Mouse (Mus musculus) intestine, embryonic 14.5 days (tissue): ENCODE results near the gene Spast. TPM values are rescaled to one million over a fixed set of nuclear protein-coding genes. Genes with fewer than 3 reads are reported as not detected.
"Not testable (repeated sequence)": the region's sequence is repeated elsewhere in the genome, so short reads cannot be mapped to it uniquely, and the experiment has no call there.

Experiments
- ATAC-seq: fragments of 200-750 bp; cut with Nextera tagmentation; replicated peaks from 2 replicates; pipeline ENCODE4 v1.8.0; 2017; ENCODE audit warnings: low read depth, moderate number of reproducible peaks, moderate TSS enrichment, moderate library complexity; ENCODE audit not compliant: low FRiP score, low TSS enrichment
- DNase-seq: peaks from one replicate; pipeline ENCODE4 v3.0.0-alpha.2; 2018; ENCODE audit warnings: low spot score
- H3K27ac ChIP-seq: fragments of 300-500 bp; sonication (generic); 2 replicates; pipeline ENCODE4 v1.5.1; 2014; ENCODE audit warnings: low read depth, mild to moderate bottlenecking, control low read depth
- H3K27me3 ChIP-seq: fragments of 300-500 bp; sonication (generic); replicated peaks from 2 replicates; pipeline ENCODE4 v1.6.1; 2014; ENCODE audit warnings: low read length, control low read depth; ENCODE audit not compliant: control insufficient read depth, insufficient read depth
- H3K36me3 ChIP-seq: fragments of 300-500 bp; sonication (generic); 2 replicates; pipeline ENCODE4 v1.6.1; 2014; ENCODE audit warnings: low read length, control low read depth; ENCODE audit not compliant: control insufficient read depth, insufficient read depth
- H3K4me1 ChIP-seq: fragments of 300-500 bp; sonication (generic); replicated peaks from 2 replicates; pipeline ENCODE4 v1.6.1; 2014; ENCODE audit warnings: low read length, control low read depth, mixed read lengths; ENCODE audit not compliant: control insufficient read depth, insufficient read depth
- H3K4me2 ChIP-seq: fragments of 300-500 bp; sonication (generic); 2 replicates; pipeline ENCODE4 v1.6.1; 2014; ENCODE audit warnings: low read length
- H3K4me3 ChIP-seq: fragments of 300-500 bp; sonication (generic); 2 replicates; pipeline ENCODE4 v1.5.1; 2014; ENCODE audit warnings: low read depth, low read length, control low read depth, mixed read lengths
- H3K9ac ChIP-seq: fragments of 300-500 bp; sonication (generic); 2 replicates; pipeline ENCODE4 v1.6.1; 2014; ENCODE audit warnings: mild to moderate bottlenecking, low read length
- H3K9me3 ChIP-seq: fragments of 300-500 bp; sonication (generic); 2 replicates; pipeline ENCODE4 v1.6.1; 2016; ENCODE audit warnings: low read length, control low read depth; ENCODE audit not compliant: control insufficient read depth
- WGBS: fragments of 180-500 bp; shearing (Covaris S2); extraction: QIAGEN DNeasy Blood & Tissue Kit; methylation state at CpG from one replicate; pipeline ENCODE4 v1.1.7; 2014; 5-methylcytosine and 5-hydroxymethylcytosine counted together
- polyA plus RNA-seq: library from polyadenylated mRNA; unstranded; fragments of >200 nt; fragmentation: Nextera tagmentation; extraction: Ambion mirVana; gene quantifications from 2 replicates; pipeline ENCODE4 v1.2.1, GENCODE M21; 2014

Spast gene
- polyA plus RNA-seq, 1 experiment from 2014 or later = 17.3 TPM

GRCm38 (mm10) chr17:74296076-74296823, 42.5 kb upstream of the Spast start:
- Histone ChIP-seq H3K27me3 (no peaks in the 10 kb centered on the region), H3K9me3 (no peaks in the 10 kb centered on the region), H3K36me3 (peaks cover 27% of the 10 kb centered on the region), H3K4me2 (peak overlapping the region; percentile 66), H3K4me3 (peak overlapping the region; percentile 88), H3K9ac (peak overlapping the region; percentile 89), H3K27ac (peak overlapping the region; percentile 98), H3K4me1 (peaks cover 5% of the 10 kb centered on the region)
- ATAC-seq (no peak), DNase-seq (peak; percentile 52)
- 38% methylated on average over 11 of the region's 11 CpGs for WGBS

GRCm38 (mm10) chr17:74296991-74297390, 41.8 kb upstream of the Spast start:
- 94% methylated on average over 5 of the region's 5 CpGs for WGBS
- not testable (repeated sequence) for H3K4me3 ChIP-seq, H3K9ac ChIP-seq, H3K27me3 ChIP-seq, H3K27ac ChIP-seq, H3K9me3 ChIP-seq, ATAC-seq, DNase-seq, H3K4me2 ChIP-seq, H3K4me1 ChIP-seq
- H3K36me3 ChIP-seq = peaks cover 33% of the 10 kb centered on the region

GRCm38 (mm10) chr17:74300089-74300488, 38.7 kb upstream of the Spast start:
- H3K4me1 ChIP-seq = no peaks in the 10 kb centered on the region
- no peak overlapping the region for H3K27ac ChIP-seq
- DNase-seq (no peak), ATAC-seq (no peak)
- H3K9ac ChIP-seq = no peak overlapping the region
- no peaks in the 10 kb centered on the region for H3K27me3 ChIP-seq
- no peak overlapping the region for H3K4me2 ChIP-seq
- no peaks in the 10 kb centered on the region for H3K9me3 ChIP-seq
- H3K4me3 ChIP-seq = no peak overlapping the region
- WGBS = 94% methylated on average over 5 of the region's 5 CpGs
- peaks cover 40% of the 10 kb centered on the region for H3K36me3 ChIP-seq

- Histone ChIP-seq H3K27me3 (no peaks in the 10 kb centered on the region), H3K4me3 (no peak overlapping the region), H3K9me3 (no peaks in the 10 kb centered on the region), H3K36me3 (peaks cover 64% of the 10 kb centered on the region), H3K9ac (no peak overlapping the region), H3K27ac (no peak overlapping the region), H3K4me2 (no peak overlapping the region), H3K4me1 (no peaks in the 10 kb centered on the region)
- DNase-seq = peak; percentile 32
- WGBS = 92% methylated on average over 4 of the region's 4 CpGs
- no peak for ATAC-seq
Observed at GRCm38 (mm10) chr17:74304060-74304459, 34.7 kb upstream of the Spast start.

GRCm38 (mm10) chr17:74305616-74306015, 33.2 kb upstream of the Spast start:
- Histone ChIP-seq H3K27ac (no peak overlapping the region), H3K4me1 (no peaks in the 10 kb centered on the region), H3K4me3 (no peak overlapping the region), H3K27me3 (no peaks in the 10 kb centered on the region), H3K4me2 (no peak overlapping the region), H3K9ac (no peak overlapping the region), H3K36me3 (peaks cover 60% of the 10 kb centered on the region), H3K9me3 (no peaks in the 10 kb centered on the region)
- DNase-seq = peak; percentile 45
- no peak for ATAC-seq
- WGBS = 91% methylated on average over 4 of the region's 4 CpGs

- H3K9me3 ChIP-seq = no peaks in the 10 kb centered on the region
- H3K4me2 ChIP-seq = no peak overlapping the region
- H3K36me3 ChIP-seq = peaks cover 56% of the 10 kb centered on the region
- H3K27me3 ChIP-seq = no peaks in the 10 kb centered on the region
- ATAC-seq (no peak), DNase-seq (no peak)
- no peak overlapping the region for H3K9ac ChIP-seq
- no peak overlapping the region for H3K27ac ChIP-seq
- H3K4me1 ChIP-seq = no peaks in the 10 kb centered on the region
- WGBS = 96% methylated on average over 1 of the region's 1 CpGs
- H3K4me3 ChIP-seq = no peak overlapping the region
Observed at GRCm38 (mm10) chr17:74306021-74306420, 32.8 kb upstream of the Spast start.

GRCm38 (mm10) chr17:74315445-74316308, 23.1 kb upstream of the Spast start:
- ATAC-seq (no peak), DNase-seq (no peak)

GRCm38 (mm10) chr17:74316309-74316863, 22.4 kb upstream of the Spast start:
- H3K27ac ChIP-seq = peak overlapping the region; percentile 87
- no peaks in the 10 kb centered on the region for H3K9me3 ChIP-seq
- peak; percentile 95 for ATAC-seq
- peak overlapping the region; percentile 61 for H3K4me2 ChIP-seq
- peak overlapping the region; percentile 67 for H3K4me3 ChIP-seq
- H3K27me3 ChIP-seq = no peaks in the 10 kb centered on the region
- peaks cover 10% of the 10 kb centered on the region for H3K4me1 ChIP-seq
- DNase-seq = peak; percentile 93
- peaks cover 17% of the 10 kb centered on the region; the same call in 1 of the 2 replicates for H3K36me3 ChIP-seq
- H3K9ac ChIP-seq = peak overlapping the region; percentile 53
- under 1% methylated on average over 48 of the region's 48 CpGs for WGBS

More at GRCm38 (mm10) chr17:74315445-74316308, 23.1 kb upstream of the Spast start:
- no peaks in the 10 kb centered on the region for H3K9me3 ChIP-seq
- H3K9ac ChIP-seq = peak overlapping the region; percentile 53
- H3K36me3 ChIP-seq = peaks cover 17% of the 10 kb centered on the region; the same call in 1 of the 2 replicates
- H3K27me3 ChIP-seq = no peaks in the 10 kb centered on the region
- WGBS = under 1% methylated on average over 45 of the region's 45 CpGs
- peaks cover 10% of the 10 kb centered on the region for H3K4me1 ChIP-seq
- peak overlapping the region; percentile 67 for H3K4me3 ChIP-seq
- H3K27ac ChIP-seq = peak overlapping the region; percentile 87
- H3K4me2 ChIP-seq = peak overlapping the region; percentile 61
